Mouse (Mus musculus): ENCODE data around the gene Lrrc43. TPM values are rescaled to one million over a fixed set of nuclear protein-coding genes. Genes with fewer than 3 reads are reported as not detected.

The Lrrc43 gene
- not detected for total RNA-seq (2023)

DNA sequence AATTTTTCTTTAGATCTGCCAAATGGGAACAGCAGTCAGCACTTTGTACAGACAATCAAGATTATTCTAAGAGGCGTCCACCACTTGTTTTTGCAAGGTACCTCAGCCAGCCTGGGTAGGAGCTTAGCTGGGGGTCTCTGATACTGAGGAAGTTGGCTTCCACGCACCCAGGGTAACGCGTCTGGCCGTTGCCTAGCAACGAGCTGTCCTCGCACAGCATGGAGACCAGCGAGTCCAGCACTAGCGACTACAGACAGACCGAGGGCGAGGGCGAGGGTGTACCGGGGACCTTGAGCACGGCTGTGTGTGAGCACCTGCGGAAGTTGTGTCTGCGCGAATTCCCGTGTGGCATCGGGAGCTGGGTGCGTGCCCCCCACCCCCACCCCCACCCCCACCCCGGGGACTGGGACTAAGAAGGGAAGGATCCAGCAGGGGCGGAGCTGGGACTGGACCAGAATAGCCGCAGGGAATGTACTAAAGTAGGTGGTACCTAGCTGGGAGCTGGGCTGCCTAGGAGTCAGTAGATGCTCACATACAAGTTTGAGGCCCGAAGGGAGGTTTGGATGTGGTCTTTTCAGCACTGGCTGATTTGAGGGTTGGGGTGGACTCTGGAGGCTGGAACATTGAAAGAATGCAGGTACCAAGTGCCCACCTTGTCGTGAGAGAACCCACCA, at the start of gene Lrrc43, which contains the start of gene Il31:
Gene Lrrc43, plus strand, starts transcription at position 194 of the 674 bp plus-strand sequence.
Gene Il31, minus strand, starts transcription at position 378 of the 674 bp plus-strand sequence.

DNA sequence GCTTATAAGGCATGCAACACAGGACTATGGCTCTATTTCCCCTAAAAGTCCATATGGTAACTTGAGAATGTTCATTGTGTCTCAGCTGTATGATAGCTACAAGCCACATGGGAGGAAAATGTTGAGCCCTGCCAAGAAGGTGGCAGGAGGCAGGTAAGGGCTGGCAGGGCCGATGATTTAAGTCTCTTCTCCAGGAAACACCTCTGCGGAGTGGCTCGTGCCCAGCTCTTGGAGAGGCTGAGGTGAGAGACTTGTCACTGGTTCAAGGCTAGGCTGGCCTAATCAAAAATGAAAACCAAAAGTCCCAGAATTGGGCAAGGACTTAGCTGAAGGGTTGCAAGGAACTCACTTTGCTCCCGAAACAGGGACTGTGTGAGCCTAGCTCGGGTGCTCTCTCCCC, 21.1 kb downstream of the Lrrc43 start, which contains the start of gene B3gnt4:
Gene B3gnt4, plus strand, starts transcription at position 301 of the 400 bp plus-strand sequence.

DNA sequence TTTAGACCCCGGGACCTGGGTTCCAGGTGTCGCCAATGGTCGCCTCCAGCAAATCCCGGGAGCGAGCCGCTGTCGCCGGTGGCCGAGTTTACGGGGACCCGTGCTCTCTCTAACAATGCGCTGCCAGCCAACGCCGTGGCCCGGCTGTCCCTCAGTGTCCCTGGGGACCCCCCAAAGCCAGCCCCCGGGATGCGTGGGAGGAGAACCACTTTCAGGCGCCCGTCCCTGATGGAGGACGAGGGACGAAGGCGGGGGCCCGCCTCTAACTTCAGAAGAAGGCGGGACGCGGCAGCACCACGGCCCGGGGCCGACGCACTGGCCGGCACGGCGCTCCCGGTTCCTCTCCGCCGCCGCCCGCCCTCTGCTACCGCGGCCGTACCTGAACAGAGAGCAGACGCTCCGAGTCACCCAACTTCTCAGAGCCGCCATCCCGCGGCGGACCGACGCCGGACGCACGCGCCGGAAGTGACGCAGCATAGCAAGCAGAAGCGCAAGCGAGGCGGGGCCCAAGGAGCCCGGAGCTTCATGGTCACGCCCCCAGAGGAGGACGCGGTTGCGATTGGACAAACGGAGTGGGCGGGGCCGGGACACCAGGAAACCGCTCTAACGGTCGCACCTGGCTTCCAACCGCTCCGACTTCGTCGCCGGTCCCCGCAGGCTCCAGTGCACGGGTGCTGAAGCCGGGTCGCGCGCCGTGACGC, 34.7 kb downstream of the Lrrc43 start, which contains the start of gene Diablo:
Gene Diablo, minus strand, starts transcription at position 485 of the 701 bp plus-strand sequence.

DNA sequence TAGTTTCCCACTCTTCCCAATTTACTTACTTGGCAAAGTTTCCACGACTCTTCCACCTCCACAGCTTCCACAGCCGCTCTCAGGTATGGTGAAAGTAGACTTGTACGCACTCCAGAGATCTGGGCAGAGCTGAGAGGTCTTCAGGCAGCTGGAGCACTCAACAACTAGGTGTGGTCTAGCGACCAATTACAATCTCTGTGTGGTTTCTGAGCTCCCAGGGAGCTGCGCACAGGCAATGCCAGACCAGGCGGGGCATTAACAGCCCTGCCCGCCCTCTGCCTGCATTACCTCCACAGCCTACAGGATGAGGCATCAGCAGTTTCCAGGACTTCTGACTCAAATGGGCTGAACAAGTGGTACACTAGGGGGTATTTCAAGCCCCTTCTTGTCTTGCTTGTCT, 36.2 kb downstream of the Lrrc43 start, which contains the start of gene Gm49027:
Gene Gm49027, minus strand, starts transcription at position 208 of the 400 bp plus-strand sequence.

Other genes with a start within 250 kb of the Lrrc43 start
- gene Wdr66, start 237.2 kb upstream of the Lrrc43 start, total RNA-seq (2023) = under 1 TPM in 1 of 2 experiments, not detected in 1; 0.18 TPM
- 1 to 10 TPM; 7.1 to 9.0 TPM for gene Bcl7a, start 145.5 kb upstream of the Lrrc43 start, total RNA-seq (2023)
- 10 to 100 TPM; 47.0 to 48.1 TPM for gene Mlxip, start 94.5 kb upstream of the Lrrc43 start, total RNA-seq (2023)
- not detected for gene Il31, start 184 bp downstream of the Lrrc43 start, total RNA-seq (2023)
- gene B3gnt4, start 21.2 kb downstream of the Lrrc43 start, total RNA-seq (2023) = not detected
- gene Diablo, start 34.9 kb downstream of the Lrrc43 start, total RNA-seq (2023) = 10 to 100 TPM; 35.7 to 35.8 TPM
- 1 to 10 TPM; 1.6 to 1.8 TPM for gene Gm49027, start 36.2 kb downstream of the Lrrc43 start, total RNA-seq (2023)
- 10 to 100 TPM; 29.6 to 30.4 TPM for gene Vps33a, start 83.7 kb downstream of the Lrrc43 start, total RNA-seq (2023)
- 10 to 100 TPM; 87.9 to 96.3 TPM for gene Clip1, start 195.3 kb downstream of the Lrrc43 start, total RNA-seq (2023)
- gene Zcchc8, start 231.8 kb downstream of the Lrrc43 start, total RNA-seq (2023) = 10 to 100 TPM; 98.1 TPM

All from neutrophil, adult 59 days (primary cell).